Mouse (Mus musculus): ENCODE measurements around the gene Sh3gl1. TPM values are rescaled to one million over a fixed set of nuclear protein-coding genes. Genes with fewer than 3 reads are reported as not detected.
"Not testable (repeated sequence)": the region's sequence is repeated elsewhere in the genome, so short reads cannot be mapped to it uniquely, and the experiment has no call there.

Gene Sh3gl1
- total RNA-seq (2021): 10 to 100 TPM; 51.4 to 57.8 TPM
- long read RNA-seq, experiment 1, transcript Sh3gl1-201 (10 exons, 2,073 nt): major isoform, 123 of 144 reads
- long read RNA-seq, experiment 1, partial matches to known transcripts: 1 of 144 reads
- long read RNA-seq, experiment 1, other reads (novel, unspliced or antisense): 19 of 144 reads
- long read RNA-seq, experiment 2, transcript Sh3gl1-201 (10 exons, 2,073 nt): major isoform, 110 of 146 reads
- long read RNA-seq, experiment 2, partial matches to known transcripts: 4 of 146 reads
- long read RNA-seq, experiment 2, other reads (novel, unspliced or antisense): 29 of 146 reads

DNA sequence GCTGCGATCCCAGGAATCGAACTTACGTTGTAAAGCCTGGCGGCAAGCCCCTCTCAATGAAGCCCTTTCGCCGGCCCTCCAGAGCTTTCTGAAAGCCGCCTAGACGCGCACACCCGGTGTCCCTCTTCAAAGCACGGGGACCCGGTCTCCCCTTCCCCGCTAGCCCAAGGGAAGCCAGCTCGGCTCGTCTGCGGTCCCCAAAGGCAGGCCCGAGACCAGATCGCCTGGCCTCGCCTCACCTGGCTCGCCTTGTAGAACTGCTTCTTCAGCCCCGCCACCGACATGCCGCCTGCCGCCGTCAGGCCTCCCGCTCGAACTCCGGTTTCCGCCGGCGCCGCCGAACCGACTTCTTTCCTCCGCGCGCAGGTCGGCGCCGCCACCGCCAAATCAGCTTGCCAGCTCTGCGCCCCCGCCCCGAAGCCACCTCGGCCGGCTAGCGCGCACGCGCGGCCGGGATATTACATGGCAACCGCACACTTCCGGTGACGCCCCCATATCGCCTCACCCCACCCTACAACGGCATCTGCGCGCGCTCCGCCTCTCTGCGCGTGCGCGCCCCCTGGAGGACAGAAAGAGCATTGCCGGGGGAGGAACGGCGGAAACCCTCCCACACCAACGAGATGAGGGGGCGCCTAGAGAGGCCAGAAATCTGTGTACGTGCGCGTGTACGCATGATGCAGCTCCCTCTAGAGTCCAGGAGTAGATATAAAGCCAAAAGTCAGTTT, at the start of gene Sh3gl1:
Gene Sh3gl1, minus strand, starts transcription at position 460 of the 725 bp plus-strand sequence.
- peak; percentile 99 for DNase-seq (ENCODE audit: low spot score in 2 of 2)

DNA sequence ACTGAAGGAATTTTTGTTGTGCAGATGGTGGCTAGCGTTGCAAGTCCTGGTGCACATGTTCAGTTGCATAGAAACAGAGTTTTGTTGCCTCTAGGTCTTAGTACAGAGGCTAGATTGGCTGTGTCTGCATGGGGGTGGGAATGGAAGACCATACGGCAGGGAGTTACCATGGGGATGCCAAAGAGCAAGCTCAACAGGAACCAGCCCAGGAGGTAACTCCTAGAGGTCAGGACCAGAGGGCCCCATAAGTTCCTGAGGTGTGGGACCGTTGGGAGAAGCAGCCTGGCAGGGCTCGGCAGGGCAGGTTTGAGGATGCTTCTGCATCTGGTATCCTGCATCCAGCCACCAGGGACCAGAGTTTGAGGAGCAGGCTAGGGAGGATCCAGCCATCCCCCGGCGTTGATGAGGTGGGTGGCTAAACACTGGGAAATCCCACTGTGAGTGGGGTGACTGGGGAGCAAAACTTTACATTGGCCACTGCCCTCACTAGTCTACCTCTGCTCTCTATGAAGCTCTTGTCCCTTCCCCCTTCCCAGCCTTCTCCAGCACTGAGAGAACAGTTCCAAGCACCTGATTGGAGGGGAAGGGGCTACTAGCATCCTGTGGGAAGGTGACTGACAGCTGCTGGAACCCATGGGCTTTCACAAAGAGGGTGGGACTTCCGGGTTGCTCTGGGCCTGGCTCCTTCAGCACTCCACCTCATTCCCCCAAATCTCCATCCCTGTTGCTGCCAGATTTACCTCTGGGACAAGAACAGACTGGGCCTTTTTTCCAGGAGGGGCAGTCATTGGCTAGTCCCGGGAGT, 44.5 kb upstream of the Sh3gl1 start:
- intact Hi-C loops (cut with DNase I): no loop called here

More for the DNA sequence above, at the start of gene Sh3gl1:
- intact Hi-C loops (cut with DNase I): no loop called here

DNA sequence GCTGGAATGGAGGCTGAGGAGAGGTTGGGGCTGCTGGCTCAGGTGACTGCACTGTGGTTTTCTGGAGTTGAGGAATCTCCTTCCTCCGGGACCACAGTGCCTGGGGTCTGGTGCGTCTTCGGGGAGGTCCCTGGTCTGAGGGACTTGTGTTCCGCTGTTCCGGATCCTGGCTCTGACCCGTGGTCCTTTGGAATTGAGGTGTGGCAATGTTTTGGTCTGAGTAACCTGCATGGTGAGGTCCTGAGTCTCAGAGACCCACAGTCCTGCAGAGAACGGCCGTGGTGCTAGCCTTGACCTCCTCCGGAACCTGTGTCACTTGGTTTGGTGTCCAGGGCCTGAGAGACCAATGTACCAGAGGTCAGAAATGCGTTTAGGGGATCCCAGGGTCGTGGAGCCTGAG, 43.5 kb upstream of the Sh3gl1 start:
- intact Hi-C loops (cut with DNase I): loop anchor here (5.0 kb wide), 1 partner anchor 38 kb away; the partner anchor contains the start of gene Chaf1a
- peak in 1 of 2 experiments; percentile 13 for DNase-seq (ENCODE audit: low spot score in 2 of 2)

More for the DNA sequence above, 44.5 kb upstream of the Sh3gl1 start:
- peak; percentile 69 to 83 for DNase-seq (ENCODE audit: low spot score in 2 of 2)

DNA sequence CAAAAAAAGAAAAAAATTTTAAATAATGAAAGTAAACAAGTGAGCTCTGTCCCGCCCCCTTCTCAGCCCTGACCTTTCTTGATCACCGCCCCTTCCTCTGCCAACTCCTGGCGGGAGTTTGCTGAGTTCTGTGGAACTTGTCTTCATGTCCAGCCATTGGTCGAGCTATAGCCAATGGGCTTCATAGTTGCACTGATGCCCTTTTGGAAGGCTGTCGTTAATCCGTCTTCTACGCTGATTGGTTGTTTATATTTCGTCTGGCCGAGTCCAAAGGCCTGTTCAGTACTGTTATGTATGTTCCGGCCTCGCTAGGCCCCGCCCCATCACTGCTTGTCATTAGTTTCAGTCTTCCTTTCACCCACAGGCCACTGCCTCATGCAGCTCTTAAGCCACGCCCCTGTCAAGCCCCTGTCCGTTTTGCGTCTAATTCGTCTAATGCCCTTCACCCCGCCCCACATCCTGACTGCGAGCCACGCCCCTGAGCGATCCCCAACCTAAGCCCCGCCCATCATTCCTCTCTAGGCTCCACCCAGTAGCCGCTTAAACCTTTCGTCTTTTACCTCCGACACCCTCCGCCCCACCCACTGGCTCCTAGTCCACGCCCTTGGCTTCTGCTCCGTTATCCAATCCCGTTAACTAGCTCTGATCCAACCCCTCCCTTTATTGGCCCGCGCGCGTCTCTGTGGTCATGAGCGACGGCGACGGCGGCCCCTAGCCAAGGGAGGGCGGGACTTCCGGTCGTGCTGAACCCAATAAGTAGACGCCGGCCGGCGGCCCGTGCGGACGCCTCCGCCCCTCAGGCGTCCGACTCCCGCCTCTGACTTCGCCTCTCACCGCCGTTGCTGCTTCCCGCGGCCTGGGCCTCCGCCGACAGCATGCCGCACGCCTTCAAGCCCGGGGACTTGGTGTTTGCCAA, 42.7 kb upstream of the Sh3gl1 start, which contains the start of gene Hdgfl2:
Gene Hdgfl2, plus strand, starts transcription at position 755 of the 916 bp plus-strand sequence.
- intact Hi-C loops (cut with DNase I): loop anchor here (5.0 kb wide), 1 partner anchor 37 kb away; the partner anchor contains the start of gene Chaf1a
- peak; percentile 99 to 100 for DNase-seq (ENCODE audit: low spot score in 2 of 2)

DNA sequence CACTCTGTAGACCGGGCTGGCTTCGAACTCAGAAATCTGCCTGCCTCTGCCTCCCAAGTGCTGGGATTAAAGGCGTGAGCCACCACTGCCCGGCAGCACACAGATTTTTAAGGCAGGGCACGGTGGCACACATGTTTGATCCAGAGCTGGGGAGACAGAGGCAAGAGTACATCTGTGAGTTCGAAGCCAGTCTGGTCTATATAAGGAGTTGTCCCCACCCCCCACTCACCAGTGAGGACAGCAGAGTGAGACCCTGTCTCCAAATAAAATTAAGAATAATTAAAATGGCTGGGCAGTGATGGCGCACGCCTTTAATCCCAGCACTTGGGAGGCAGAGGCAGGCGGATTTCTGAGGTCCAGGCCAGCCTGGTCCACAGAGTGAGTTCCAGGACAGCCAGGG, 41.9 kb upstream of the Sh3gl1 start:
- intact Hi-C loops (cut with DNase I): loop anchor here (5.0 kb wide), 1 partner anchor 36 kb away; the partner anchor contains the start of gene Chaf1a
- not testable (repeated sequence) for DNase-seq (ENCODE audit: low spot score in 2 of 2)

DNA sequence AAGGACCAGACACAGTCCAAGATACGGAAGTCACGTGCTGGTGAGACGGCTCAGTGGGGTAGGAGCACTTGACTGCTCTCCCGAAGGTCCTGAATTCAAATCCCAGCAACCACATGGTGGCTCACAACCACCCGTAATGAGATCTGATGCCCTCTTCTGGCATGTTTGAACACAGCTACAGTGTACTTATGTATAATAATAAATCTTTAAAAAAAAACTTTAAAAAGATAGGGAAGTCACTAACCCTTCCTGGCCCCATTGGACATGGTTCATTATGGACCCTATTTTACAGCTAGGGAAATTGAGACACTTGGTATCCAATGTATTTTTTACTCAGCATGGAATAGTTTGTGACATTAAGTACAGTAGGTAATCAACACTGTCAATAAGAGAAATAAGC, 41.1 kb upstream of the Sh3gl1 start:
- intact Hi-C loops (cut with DNase I): loop anchor here (5.0 kb wide), 1 partner anchor 35 kb away; the partner anchor contains the start of gene Chaf1a
- DNase-seq (ENCODE audit: low spot score in 2 of 2): no peak

DNA sequence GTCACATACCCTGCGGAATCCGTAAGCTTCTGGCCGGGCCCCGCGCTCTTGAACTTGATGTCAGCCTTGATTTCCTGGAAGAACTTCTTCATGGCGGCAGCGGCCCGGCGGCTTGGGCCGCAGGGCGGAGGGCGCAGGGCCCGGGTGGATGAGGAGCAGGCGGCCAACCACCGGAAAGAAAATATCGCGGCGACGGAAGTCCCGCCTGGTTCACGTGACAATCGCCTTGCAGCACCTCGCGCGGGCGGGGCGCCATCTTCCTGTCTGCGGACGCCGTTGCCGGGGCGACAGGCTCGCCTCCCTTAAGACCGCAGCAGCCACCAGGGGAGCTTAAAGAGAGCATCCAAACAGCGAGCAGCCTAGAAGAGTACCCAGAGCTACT, 38.4 kb upstream of the Sh3gl1 start, which contains the start of gene Ubxn6:
Gene Ubxn6, minus strand, starts transcription at position 202 of the 382 bp plus-strand sequence.
- DNase-seq (ENCODE audit: low spot score in 2 of 2): peak; percentile 98 to 99
- intact Hi-C loops (cut with DNase I): loop anchor here (5.0 kb wide), 1 partner anchor 33 kb away; the partner anchor contains the start of gene Chaf1a

DNA sequence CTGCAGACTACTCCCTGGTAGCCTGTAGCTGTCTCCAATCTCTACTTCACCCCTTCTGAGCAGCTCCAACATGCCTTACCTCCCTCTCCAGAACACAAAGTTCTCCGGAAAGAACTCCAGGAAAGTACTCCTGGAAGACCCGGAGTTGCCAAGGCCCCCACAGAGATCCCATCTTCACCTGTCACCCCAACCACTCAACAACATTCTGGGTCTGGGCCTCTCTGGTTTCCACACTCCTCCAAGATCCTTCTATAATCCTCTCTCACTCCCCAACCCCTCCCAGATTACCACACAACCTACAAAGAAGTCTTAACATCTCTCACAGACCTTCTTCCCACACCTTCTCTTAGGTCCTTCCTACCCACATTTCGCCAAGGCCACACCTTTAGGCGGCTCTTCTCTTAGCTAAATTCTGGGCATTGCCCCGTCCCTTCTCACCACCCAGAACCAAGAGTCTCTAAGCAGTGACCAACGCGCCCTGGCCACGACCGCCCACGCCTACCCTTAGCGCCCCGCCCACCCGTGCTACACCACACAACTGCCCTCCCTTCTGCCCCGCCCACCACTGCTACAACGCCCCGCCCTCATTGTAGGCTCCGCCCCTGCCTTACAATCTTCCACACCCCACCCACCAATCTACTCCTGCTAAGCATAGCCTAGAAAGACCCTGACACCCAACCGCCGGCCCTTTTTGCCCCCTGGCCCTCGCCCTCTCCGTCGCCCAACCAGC, 37.8 kb upstream of the Sh3gl1 start:
- intact Hi-C loops (cut with DNase I): no loop called here
- peak; percentile 62 to 76 for DNase-seq (ENCODE audit: low spot score in 2 of 2)

DNA sequence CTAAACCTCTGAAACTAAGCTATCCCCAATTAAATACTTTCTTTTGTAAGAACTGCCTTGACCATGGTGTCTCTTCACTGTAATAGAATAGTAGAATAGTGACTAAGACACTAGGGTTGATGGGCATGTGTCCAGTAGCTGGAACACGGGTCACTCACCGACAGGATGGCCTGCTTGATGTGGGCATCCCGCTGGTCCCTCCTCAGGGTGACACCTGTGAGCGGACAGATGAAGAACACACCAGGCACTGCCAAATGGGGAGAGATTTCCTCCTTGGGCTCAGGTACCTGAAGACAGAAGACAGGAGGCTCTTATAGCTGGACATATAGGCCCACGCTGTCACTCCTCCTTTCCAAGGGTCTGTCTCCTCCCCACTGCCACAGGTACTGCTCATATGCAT, 35.8 kb upstream of the Sh3gl1 start:
- intact Hi-C loops (cut with DNase I): no loop called here
- DNase-seq (ENCODE audit: low spot score in 2 of 2): no peak

DNA sequence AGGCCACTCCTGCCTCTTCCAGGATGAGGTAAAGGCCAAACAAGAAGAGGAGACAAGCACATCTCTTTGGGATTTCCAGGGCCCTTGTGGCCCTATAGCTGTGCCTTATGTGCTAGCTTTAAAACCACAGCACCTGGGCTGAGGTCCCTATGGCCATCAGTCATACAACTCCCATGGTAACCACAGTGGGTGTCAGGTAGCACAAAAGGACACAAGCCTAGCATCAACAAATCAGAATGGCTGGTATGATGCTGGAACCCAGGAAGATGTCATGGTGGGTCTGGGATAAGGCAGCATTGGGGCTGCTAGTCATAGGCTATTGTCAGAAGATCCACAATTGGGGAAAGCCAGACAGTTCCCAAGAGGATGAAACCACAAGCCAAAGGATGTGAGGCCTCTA, 34.7 kb upstream of the Sh3gl1 start:
- no peak for DNase-seq (ENCODE audit: low spot score in 2 of 2)
- intact Hi-C loops (cut with DNase I): no loop called here

DNA sequence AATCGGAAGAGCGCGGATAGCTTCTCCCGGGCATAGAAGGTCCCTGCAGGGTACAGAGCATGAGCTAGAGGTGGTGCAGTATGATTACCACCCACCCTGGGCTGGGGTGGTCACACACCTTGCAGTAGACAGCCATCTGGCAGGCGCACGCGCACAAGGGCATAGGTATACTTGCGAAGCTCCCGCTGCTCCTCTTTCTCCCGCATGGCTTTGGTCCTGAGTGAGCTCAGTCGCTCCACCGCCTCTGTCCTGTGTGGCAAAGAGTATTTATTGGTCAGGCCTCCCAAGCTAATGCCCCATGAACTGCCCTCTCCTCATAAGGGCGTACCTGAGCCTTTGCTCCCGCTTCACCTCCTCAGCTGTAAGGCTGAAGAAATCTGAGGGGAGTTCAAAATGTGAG, 32.6 kb upstream of the Sh3gl1 start:
- no peak for DNase-seq (ENCODE audit: low spot score in 2 of 2)
- intact Hi-C loops (cut with DNase I): no loop called here

DNA sequence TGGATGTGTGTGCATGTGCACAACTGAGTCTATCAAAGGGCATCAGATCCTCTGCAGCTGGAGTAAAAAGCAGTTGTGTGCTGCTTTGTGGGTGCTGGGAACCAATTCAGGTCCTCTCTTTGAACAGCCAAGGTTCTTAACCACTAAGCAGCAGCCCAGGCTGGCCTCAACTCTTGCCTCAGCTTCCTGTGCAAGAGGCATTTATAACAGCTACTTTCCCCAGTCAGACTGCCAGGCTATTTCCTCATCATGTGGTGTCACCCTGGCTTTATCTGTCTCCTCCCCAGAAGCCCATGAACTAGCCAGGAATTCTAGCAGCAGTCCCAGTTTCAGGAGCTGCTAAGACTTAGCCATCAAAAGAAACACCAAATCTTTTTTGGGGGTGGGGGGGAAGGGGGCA, 30.0 kb upstream of the Sh3gl1 start:
- intact Hi-C loops (cut with DNase I): no loop called here
- DNase-seq (ENCODE audit: low spot score in 2 of 2): no peak

DNA sequence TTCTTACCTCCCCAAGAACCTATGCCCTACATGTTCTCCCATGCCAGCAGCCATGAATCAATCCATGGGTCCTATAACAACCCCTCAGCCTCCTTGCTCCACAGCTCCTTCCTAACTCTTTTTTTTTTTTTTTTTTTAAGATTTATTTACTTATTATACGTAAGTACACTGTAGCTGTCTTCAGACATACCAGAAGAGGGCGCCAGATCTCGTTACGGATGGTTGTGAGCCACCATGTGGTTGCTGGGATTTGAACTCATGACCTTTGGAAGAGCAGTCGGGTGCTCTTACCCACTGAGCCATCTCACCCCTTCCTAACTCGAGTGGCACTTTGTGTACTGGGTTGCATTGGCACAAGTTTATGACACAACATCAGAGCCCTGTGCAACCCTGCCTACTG, 29.3 kb upstream of the Sh3gl1 start:
- intact Hi-C loops (cut with DNase I); DNase-seq (ENCODE audit: low spot score in 2 of 2): not testable (repeated sequence)

DNA sequence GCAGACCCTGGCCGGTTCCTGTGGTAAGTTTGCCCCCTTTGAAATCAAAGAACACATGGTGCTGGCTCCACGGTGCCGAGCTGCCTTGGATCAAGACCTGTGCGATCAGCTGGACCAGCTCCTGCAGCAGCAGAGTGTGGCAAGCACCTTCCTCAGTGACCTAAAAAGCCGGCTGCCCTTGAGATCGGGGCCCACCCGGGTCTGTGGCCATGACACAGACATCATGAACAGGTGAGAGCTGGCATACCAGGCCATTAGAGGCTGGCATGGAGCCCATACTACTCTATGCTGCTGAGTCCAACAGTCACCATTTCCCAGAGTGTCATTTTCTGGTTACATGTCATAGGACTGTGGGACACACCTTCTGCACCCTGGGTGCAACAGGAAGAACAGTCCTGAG, 25.6 kb upstream of the Sh3gl1 start:
- no peak for DNase-seq (ENCODE audit: low spot score in 2 of 2)
- intact Hi-C loops (cut with DNase I): no loop called here

DNA sequence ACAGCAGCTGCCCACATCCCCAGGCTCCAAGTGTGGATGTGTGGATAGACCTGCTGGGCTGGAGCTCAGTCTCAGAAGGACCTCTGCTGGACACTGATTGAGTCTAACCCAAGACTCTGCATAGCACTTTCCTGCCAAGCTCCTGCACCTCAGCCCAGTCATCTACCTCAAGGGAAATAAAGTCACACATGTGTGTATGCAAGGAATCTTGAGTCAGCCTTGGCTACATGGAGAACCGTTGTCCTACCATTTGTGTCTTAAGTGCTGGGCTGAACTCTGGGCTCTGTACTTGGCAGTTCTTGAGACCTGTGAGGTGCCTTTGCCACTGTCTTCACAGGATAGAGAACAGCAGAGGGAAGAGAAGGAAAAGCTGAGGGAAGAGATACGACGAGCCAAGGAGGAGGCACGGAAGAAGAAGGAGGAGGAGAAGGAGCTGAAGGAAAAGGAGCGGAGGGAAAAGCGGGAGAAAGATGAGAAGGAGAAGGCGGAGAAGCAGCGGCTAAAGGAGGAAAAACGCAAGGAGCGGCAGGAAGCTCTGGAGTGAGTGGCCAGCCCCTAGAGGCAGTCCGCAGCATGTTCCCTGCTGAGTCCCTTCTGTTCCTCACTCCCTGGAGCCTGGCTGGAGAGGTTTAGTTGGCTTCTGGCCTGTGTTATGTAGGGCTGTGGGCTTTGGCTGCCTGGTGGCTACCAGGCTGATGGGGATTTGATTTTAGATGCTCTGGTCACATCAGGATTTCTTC, 21.1 kb upstream of the Sh3gl1 start:
- no peak for DNase-seq (ENCODE audit: low spot score in 2 of 2)
- intact Hi-C loops (cut with DNase I): no loop called here

DNA sequence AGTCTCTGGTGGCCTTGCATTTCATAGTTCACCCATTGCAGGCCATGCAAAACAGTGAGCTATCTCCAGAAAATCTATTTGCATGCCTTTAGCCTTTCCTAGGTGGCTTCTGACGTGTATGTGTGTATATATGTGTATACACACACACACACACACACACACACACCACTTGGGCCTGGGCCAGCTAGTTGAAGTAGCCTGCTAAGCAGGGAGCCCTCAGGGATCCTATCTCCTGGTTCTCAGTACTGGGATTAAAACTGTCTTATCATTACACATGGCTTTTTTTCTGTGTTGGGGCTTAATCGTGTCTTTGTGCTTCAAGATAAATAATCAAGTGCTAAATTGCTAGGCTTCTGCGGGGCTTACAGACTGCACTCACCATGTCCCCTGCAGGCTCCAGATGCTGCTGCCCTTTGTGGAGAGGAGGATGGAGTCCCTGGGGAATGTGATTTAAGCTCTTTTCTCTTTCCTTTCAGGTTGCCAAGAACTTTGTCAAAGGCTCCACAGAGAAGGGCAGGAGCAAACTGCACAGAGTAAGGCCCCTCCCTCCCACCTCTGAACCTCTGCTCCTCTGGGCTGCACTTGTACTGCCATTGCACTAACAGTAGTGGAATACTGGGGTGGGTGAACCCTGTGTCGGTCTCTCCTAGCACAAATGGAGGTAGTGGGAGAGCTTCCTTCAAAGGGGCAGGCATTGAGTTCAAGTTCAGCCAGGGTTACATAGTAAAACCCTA, 19.7 kb upstream of the Sh3gl1 start:
- intact Hi-C loops (cut with DNase I): no loop called here
- no peak for DNase-seq (ENCODE audit: low spot score in 2 of 2)

DNA sequence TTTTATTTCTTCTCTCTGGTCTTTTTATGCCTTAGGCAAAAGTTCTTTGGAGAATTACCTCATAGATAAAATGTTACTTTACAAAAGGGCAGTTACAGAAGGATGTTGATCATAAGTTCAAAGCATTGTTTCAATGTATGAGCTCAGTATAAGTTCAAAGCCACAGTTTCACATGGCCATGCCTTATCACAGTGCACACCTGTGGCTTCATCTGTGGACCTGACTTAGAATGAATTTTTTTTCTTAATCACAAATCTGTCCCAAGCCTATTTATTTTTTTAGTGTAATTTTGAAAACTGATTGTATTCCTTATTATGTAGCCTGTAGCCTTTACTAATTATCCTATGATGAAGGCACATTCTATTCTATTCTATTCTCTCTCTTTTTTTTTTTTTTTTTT, 18.5 kb upstream of the Sh3gl1 start:
- no peak for DNase-seq (ENCODE audit: low spot score in 2 of 2)
- intact Hi-C loops (cut with DNase I): no loop called here

Data from left cerebral cortex, postnatal 14 days (tissue).